Mouse (Mus musculus) embryonic facial prominence, embryonic 12.5 days (tissue): ENCODE results near the gene Nptx2. TPM values are rescaled to one million over a fixed set of nuclear protein-coding genes. Genes with fewer than 3 reads are reported as not detected.

Experiments
- ATAC-seq: fragments of 200-750 bp; cut with Nextera tagmentation; 2 replicates; pipeline ENCODE4 v1.8.0; 2017; ENCODE audit not compliant: insufficient number of reproducible peaks, insufficient read depth, low FRiP score, low TSS enrichment
- H3K27ac ChIP-seq: fragments of 300-500 bp; sonication (generic); 2 replicates; pipeline ENCODE4 v1.5.1; 2016; ENCODE audit warnings: mild to moderate bottlenecking
- H3K27me3 ChIP-seq: fragments of 300-500 bp; sonication (generic); 2 replicates; pipeline ENCODE4 v1.6.1; 2016; ENCODE audit warnings: mild to moderate bottlenecking, moderate library complexity
- H3K36me3 ChIP-seq: fragments of 300-500 bp; sonication (generic); 2 replicates; pipeline ENCODE4 v1.6.1; 2016; ENCODE audit warnings: mild to moderate bottlenecking
- H3K4me1 ChIP-seq: fragments of 300-500 bp; sonication (generic); 2 replicates; pipeline ENCODE4 v1.6.1; 2016
- H3K4me2 ChIP-seq: fragments of 300-500 bp; sonication (generic); replicated peaks from 2 replicates; pipeline ENCODE4 v1.6.1; 2016; ENCODE audit warnings: mild to moderate bottlenecking, moderate library complexity
- H3K4me3 ChIP-seq: fragments of 300-500 bp; sonication (generic); 2 replicates; pipeline ENCODE4 v1.5.1; 2016; ENCODE audit warnings: mild to moderate bottlenecking
- H3K9ac ChIP-seq: fragments of 300-500 bp; sonication (generic); 2 replicates; pipeline ENCODE4 v1.6.1; 2016; ENCODE audit warnings: mild to moderate bottlenecking, moderate library complexity
- H3K9me3 ChIP-seq: fragments of 300-500 bp; sonication (generic); 2 replicates; pipeline ENCODE4 v1.6.1; 2016; ENCODE audit warnings: mild to moderate bottlenecking, moderate library complexity
- WGBS: fragments of 180-500 bp; shearing (Covaris S2); methylation state at CpG from one replicate; pipeline ENCODE4 v1.1.7; 2016; 5-methylcytosine and 5-hydroxymethylcytosine counted together
- polyA plus RNA-seq: library from polyadenylated mRNA; unstranded; fragments of >200 nt; fragmentation: Nextera tagmentation; extraction: Ambion mirVana; gene quantifications from 2 replicates; pipeline ENCODE4 v1.2.1, GENCODE M21; 2016

The Nptx2 gene
- polyA plus RNA-seq, result 0.78 and 0.85 TPM in 2 replicates

GRCm38 (mm10) chr5:144545653-144546422 is at the start of gene Nptx2:
Gene Nptx2 (plus strand): TSS chr5:144545902.
- under 1% methylated on average over 99 of the region's 99 CpGs for WGBS
- H3K27ac ChIP-seq, result no peak within 1 kb of the TSS

GRCm38 (mm10) chr5:144496481-144496880 is 49.2 kb upstream of the Nptx2 start:
- H3K9me3 ChIP-seq, result no peaks in the 10 kb centered on the region
- no peaks in the 10 kb centered on the region for H3K36me3 ChIP-seq
- no peak overlapping the region for H3K4me2 ChIP-seq
- no peak overlapping the region for H3K4me3 ChIP-seq
- no peak overlapping the region for H3K27ac ChIP-seq
- no peak for ATAC-seq
- no peaks in the 10 kb centered on the region for H3K27me3 ChIP-seq
- no peaks in the 10 kb centered on the region for H3K4me1 ChIP-seq
- WGBS, result 86% methylated on average over 7 of the region's 7 CpGs
- no peak overlapping the region for H3K9ac ChIP-seq

More at GRCm38 (mm10) chr5:144545653-144546422, at the start of gene Nptx2:
- ATAC-seq, result peak; percentile 82
- Histone ChIP-seq H3K36me3 (no peaks in the 10 kb centered on the region), H3K27me3 (peaks cover 46% of the 10 kb centered on the region), H3K4me3 (peak within 1 kb of the TSS; percentile 36), H3K4me1 (peaks cover 4% of the 10 kb centered on the region; the same call in 1 of the 2 replicates), H3K9ac (peak within 1 kb of the TSS; percentile 15; the same call in 1 of the 2 replicates), H3K4me2 (peak within 1 kb of the TSS; percentile 54), H3K9me3 (no peaks in the 10 kb centered on the region)

GRCm38 (mm10) chr5:144504239-144504638 is 41.5 kb upstream of the Nptx2 start:
- H3K4me1 ChIP-seq, result no peaks in the 10 kb centered on the region
- no peaks in the 10 kb centered on the region; the same call in 1 of the 2 replicates for H3K9me3 ChIP-seq
- 0 out of 2 replicates have a peak, but pooled peaks cover 2% of the 10 kb centered on the region for H3K27me3 ChIP-seq
- H3K4me3 ChIP-seq, result no peak overlapping the region
- whole genome bisulfite sequencing, result 86% methylated on average over 10 of the region's 10 CpGs
- H3K27ac ChIP-seq, result no peak overlapping the region
- no peak overlapping the region for H3K4me2 ChIP-seq
- no peaks in the 10 kb centered on the region for H3K36me3 ChIP-seq
- no peak overlapping the region for H3K9ac ChIP-seq
- no peak for ATAC-seq

- H3K36me3 ChIP-seq, result no peaks in the 10 kb centered on the region
- H3K27ac ChIP-seq, result no peak overlapping the region
- H3K27me3 ChIP-seq, result 0 out of 2 replicates have a peak, but pooled peaks cover 2% of the 10 kb centered on the region
- no peak for ATAC-seq
- no peak overlapping the region for H3K9ac ChIP-seq
- WGBS, result 94% methylated on average over 2 of the region's 2 CpGs
- no peak overlapping the region for H3K4me2 ChIP-seq
- no peak overlapping the region for H3K4me3 ChIP-seq
- no peaks in the 10 kb centered on the region; the same call in 1 of the 2 replicates for H3K9me3 ChIP-seq
- no peaks in the 10 kb centered on the region for H3K4me1 ChIP-seq
Observed at GRCm38 (mm10) chr5:144505731-144506130, 40.0 kb upstream of the Nptx2 start.

GRCm38 (mm10) chr5:144506156-144506555 is 39.5 kb upstream of the Nptx2 start:
- Histone ChIP-seq H3K9ac (no peak overlapping the region), H3K9me3 (no peaks in the 10 kb centered on the region; the same call in 1 of the 2 replicates), H3K36me3 (no peaks in the 10 kb centered on the region), H3K27ac (no peak overlapping the region), H3K4me3 (no peak overlapping the region), H3K4me1 (no peaks in the 10 kb centered on the region), H3K27me3 (0 out of 2 replicates have a peak, but pooled peaks cover 2% of the 10 kb centered on the region), H3K4me2 (no peak overlapping the region)
- 68% methylated on average over 4 of the region's 4 CpGs for WGBS
- ATAC-seq, result no peak

- Histone ChIP-seq H3K9me3 (no peaks in the 10 kb centered on the region; the same call in 1 of the 2 replicates), H3K4me2 (no peak overlapping the region), H3K27ac (no peak overlapping the region), H3K36me3 (no peaks in the 10 kb centered on the region), H3K4me1 (no peaks in the 10 kb centered on the region), H3K9ac (no peak overlapping the region), H3K4me3 (no peak overlapping the region), H3K27me3 (0 out of 2 replicates have a peak, but pooled peaks cover 2% of the 10 kb centered on the region)
- WGBS, result 37% methylated on average over 26 of the region's 26 CpGs
- no peak for ATAC-seq
Observed at GRCm38 (mm10) chr5:144506689-144507552, 38.8 kb upstream of the Nptx2 start.

GRCm38 (mm10) chr5:144509431-144509830 is 36.3 kb upstream of the Nptx2 start:
- no peaks in the 10 kb centered on the region for H3K36me3 ChIP-seq
- no peak overlapping the region for H3K9ac ChIP-seq
- H3K9me3 ChIP-seq, result no peaks in the 10 kb centered on the region; the same call in 1 of the 2 replicates
- no peak overlapping the region for H3K27ac ChIP-seq
- no peak overlapping the region for H3K4me3 ChIP-seq
- H3K27me3 ChIP-seq, result 0 out of 2 replicates have a peak, but pooled peaks cover 2% of the 10 kb centered on the region
- ATAC-seq, result no peak
- no peak overlapping the region for H3K4me2 ChIP-seq
- H3K4me1 ChIP-seq, result no peaks in the 10 kb centered on the region
- 49% methylated on average over 7 of the region's 7 CpGs for WGBS

GRCm38 (mm10) chr5:144514738-144515137 is 31.0 kb upstream of the Nptx2 start:
- H3K9ac ChIP-seq, result no peak overlapping the region
- H3K4me1 ChIP-seq, result no peaks in the 10 kb centered on the region
- H3K4me2 ChIP-seq, result no peak overlapping the region
- H3K36me3 ChIP-seq, result no peaks in the 10 kb centered on the region
- ATAC-seq, result no peak
- H3K27ac ChIP-seq, result no peak overlapping the region
- no peaks in the 10 kb centered on the region for H3K27me3 ChIP-seq
- H3K9me3 ChIP-seq, result no peaks in the 10 kb centered on the region
- WGBS, result 67% methylated on average over 6 of the region's 6 CpGs
- no peak overlapping the region for H3K4me3 ChIP-seq

GRCm38 (mm10) chr5:144515241-144515640 is 30.5 kb upstream of the Nptx2 start:
- no peaks in the 10 kb centered on the region for H3K4me1 ChIP-seq
- no peaks in the 10 kb centered on the region for H3K36me3 ChIP-seq
- no peaks in the 10 kb centered on the region for H3K9me3 ChIP-seq
- H3K27me3 ChIP-seq, result no peaks in the 10 kb centered on the region
- no peak for ATAC-seq
- 70% methylated on average over 4 of the region's 4 CpGs for WGBS
- no peak overlapping the region for H3K9ac ChIP-seq
- H3K27ac ChIP-seq, result no peak overlapping the region
- H3K4me3 ChIP-seq, result no peak overlapping the region
- H3K4me2 ChIP-seq, result no peak overlapping the region

- no peaks in the 10 kb centered on the region for H3K4me1 ChIP-seq
- H3K4me2 ChIP-seq, result no peak overlapping the region
- H3K4me3 ChIP-seq, result no peak overlapping the region
- H3K27ac ChIP-seq, result no peak overlapping the region
- H3K9ac ChIP-seq, result no peak overlapping the region
- no peak for ATAC-seq
- 30% methylated on average over 3 of the region's 3 CpGs for WGBS
- no peaks in the 10 kb centered on the region for H3K9me3 ChIP-seq
- no peaks in the 10 kb centered on the region for H3K36me3 ChIP-seq
- no peaks in the 10 kb centered on the region for H3K27me3 ChIP-seq
Observed at GRCm38 (mm10) chr5:144520096-144520495, 25.6 kb upstream of the Nptx2 start.

GRCm38 (mm10) chr5:144524774-144525173 is 20.9 kb upstream of the Nptx2 start:
- ATAC-seq, result no peak
- H3K27ac ChIP-seq, result no peak overlapping the region
- H3K9ac ChIP-seq, result no peak overlapping the region
- H3K4me1 ChIP-seq, result peaks cover 5% of the 10 kb centered on the region; the same call in 1 of the 2 replicates
- no peaks in the 10 kb centered on the region for H3K9me3 ChIP-seq
- H3K36me3 ChIP-seq, result no peaks in the 10 kb centered on the region
- no peaks in the 10 kb centered on the region for H3K27me3 ChIP-seq
- H3K4me2 ChIP-seq, result no peak overlapping the region
- WGBS, result 81% methylated on average over 10 of the region's 10 CpGs
- no peak overlapping the region for H3K4me3 ChIP-seq
